Mouse (Mus musculus): ENCODE measurements around the gene Hspa2. TPM values are rescaled to one million over a fixed set of nuclear protein-coding genes. Genes with fewer than 3 reads are reported as not detected.

Gene Hspa2
- polyA plus RNA-seq, 1 experiment from 2014 or later, result 5.0 TPM

- 20% methylated on average over 7 of the region's 7 CpGs for WGBS (ENCODE audit: missing documents)
- no peaks in the 10 kb centered on the region for H3K36me3 ChIP-seq (ENCODE audit: inconsistent target)
- H3K27ac ChIP-seq, result peak overlapping the region; percentile 75
- peaks cover 76% of the 10 kb centered on the region for H3K79me2 ChIP-seq (ENCODE audit: inconsistent target)
- H3K4me3 ChIP-seq (ENCODE audit: inconsistent target), result peak overlapping the region; percentile 73
Observed at GRCm38 (mm10) chr12:76372046-76372445, 31.9 kb upstream of the Hspa2 start.

DNA sequence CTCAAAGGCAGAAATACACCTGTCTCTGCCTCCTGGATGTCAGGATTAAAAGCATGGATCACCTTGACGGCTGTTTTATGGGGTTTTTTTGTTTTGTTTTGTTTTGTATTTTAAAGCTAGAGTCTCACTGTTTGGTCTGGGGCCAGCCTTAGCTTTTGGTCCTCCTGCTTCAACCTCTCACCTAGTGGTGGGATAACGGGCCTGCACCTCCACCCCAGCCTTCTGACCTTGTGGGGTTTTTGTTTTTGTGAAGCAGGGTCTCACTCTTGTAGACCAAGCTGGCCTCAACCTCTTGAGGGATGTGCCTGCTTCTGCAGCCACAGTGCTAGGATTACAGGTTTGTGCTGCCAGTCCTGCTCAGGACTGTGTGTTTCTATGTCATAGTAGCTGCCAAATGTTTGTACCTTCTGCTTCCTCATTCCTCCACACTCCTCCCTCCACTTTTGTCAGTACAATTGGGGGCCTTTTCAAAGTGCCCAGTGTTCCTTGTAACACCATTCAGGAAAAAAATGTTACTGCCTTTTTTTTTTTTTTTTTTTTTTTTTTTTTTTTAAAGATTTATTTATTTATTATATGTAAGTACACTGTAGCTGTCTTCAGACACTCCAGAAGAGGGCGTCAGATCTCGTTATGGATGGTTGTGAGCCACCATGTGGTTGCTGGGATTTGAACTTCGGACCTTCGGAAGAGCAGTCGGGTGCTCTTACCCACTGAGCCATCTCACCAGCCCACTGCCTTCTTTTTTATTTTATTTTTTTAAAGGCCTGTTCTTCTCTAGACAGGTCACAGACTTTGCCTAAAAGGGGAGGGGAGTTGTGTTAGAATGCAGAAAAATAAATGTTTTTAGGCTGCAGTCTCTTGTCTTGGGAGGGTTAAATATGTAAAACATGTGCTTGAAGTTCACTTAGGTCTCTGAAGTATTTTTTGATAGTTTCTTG lies 30.8 kb upstream of the Hspa2 start:
- no peak overlapping the region for H3K27ac ChIP-seq

DNA sequence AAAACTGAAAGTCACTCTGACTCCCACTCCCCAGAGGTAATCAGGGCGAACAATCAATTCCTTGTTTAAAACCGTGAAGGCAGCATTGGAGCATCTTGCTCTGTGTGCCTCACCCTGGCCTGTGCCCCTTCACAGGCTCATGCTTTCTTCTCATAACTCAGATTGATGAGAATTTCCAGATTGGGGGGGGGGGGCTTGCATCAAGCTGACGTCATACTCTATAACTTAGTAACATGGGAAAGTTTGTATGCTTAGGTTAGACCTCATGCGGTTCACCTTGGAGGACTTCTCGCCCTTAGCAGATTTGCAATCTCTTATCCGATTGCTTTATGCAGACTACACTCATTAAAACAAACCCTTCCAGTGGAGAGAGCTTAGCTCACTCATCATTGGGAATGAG lies 30.0 kb upstream of the Hspa2 start:
- Histone ChIP-seq H3K4me3 (ENCODE audit: inconsistent target) (no peak overlapping the region), H3K36me3 (ENCODE audit: inconsistent target) (no peaks in the 10 kb centered on the region), H3K79me2 (ENCODE audit: inconsistent target) (peaks cover 77% of the 10 kb centered on the region), H3K27ac (no peak overlapping the region)
- 92% methylated on average over 6 of the region's 6 CpGs for WGBS (ENCODE audit: missing documents)

More for the DNA sequence above, 30.8 kb upstream of the Hspa2 start:
- H3K79me2 ChIP-seq (ENCODE audit: inconsistent target), result peaks cover 76% of the 10 kb centered on the region
- WGBS (ENCODE audit: missing documents), result 86% methylated on average over 5 of the region's 7 CpGs
- no peak overlapping the region for H3K4me3 ChIP-seq (ENCODE audit: inconsistent target)
- H3K36me3 ChIP-seq (ENCODE audit: inconsistent target), result no peaks in the 10 kb centered on the region

- Histone ChIP-seq H3K4me3 (ENCODE audit: inconsistent target) (no peak overlapping the region), H3K27ac (no peak overlapping the region), H3K79me2 (ENCODE audit: inconsistent target) (peaks cover 87% of the 10 kb centered on the region), H3K36me3 (ENCODE audit: inconsistent target) (no peaks in the 10 kb centered on the region)
- 96% methylated on average over 3 of the region's 4 CpGs for WGBS (ENCODE audit: missing documents)
Observed at GRCm38 (mm10) chr12:76374911-76375310, 29.1 kb upstream of the Hspa2 start.

DNA sequence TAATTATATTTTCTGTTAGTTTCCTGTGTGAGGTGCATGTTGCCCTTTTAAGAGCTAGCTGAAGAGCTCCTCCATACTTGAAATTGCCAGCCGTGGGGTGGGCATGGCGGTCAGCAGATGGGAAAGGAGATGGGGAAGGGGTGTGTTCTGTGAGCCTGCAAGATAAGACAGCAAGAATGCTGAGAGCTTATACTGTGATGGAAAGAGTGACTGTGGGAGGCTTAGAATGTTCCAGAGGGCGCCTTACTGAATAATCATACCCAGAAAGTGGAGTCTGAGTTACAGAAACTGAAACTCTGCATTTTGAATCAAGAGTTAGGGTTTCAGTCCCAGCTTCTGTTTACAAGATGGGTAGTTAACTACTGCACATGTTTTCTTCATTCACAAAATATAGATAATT lies 28.5 kb upstream of the Hspa2 start:
- Histone ChIP-seq H3K4me3 (ENCODE audit: inconsistent target) (no peak overlapping the region), H3K27ac (no peak overlapping the region), H3K79me2 (ENCODE audit: inconsistent target) (peaks cover 93% of the 10 kb centered on the region), H3K36me3 (ENCODE audit: inconsistent target) (no peaks in the 10 kb centered on the region)
- WGBS (ENCODE audit: missing documents), result 82% methylated on average over 3 of the region's 3 CpGs

DNA sequence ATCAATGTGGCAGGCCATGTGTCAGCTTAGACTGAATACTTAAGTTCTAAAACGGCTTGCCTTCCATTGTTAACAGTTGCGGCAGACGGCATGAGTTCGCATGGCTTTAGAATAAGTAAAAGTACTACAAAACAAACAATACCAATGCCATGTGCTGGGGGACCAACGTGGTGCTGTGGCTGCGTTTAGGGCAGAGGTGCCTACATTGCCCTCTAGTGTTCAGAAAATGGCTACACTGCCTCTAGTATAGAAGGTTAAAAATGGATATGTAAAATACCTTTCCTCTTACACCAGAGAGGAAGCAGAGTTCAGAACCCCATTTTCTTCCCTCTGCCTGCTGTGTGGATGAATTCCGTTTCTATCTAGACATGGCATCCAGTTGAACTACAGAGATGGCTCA lies 27.3 kb upstream of the Hspa2 start:
- no peak overlapping the region for H3K4me3 ChIP-seq (ENCODE audit: inconsistent target)
- 29% methylated on average over 7 of the region's 7 CpGs for WGBS (ENCODE audit: missing documents)
- H3K36me3 ChIP-seq (ENCODE audit: inconsistent target), result no peaks in the 10 kb centered on the region
- H3K79me2 ChIP-seq (ENCODE audit: inconsistent target), result peaks cover 100% of the 10 kb centered on the region
- peak overlapping the region; percentile 25; the same call in 1 of the 2 replicates for H3K27ac ChIP-seq

DNA sequence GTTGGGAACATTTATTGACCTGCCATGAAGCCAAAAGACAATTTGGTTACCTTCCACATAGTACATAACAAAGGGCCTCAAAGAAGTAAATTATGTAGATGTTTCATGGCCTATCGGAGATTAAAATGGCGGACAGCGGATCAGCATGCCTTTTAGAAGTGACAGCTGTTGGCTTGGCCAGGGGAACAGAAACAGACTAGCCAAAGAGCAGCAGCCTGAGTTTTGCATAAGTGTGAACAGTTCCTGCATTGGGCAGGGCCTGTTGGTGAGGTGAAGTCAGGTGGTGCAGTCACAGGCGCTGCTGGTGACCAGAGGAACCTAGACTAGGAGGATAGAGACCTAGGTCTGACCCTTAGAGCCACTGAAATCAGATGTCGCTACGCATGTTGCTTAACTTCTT lies 26.9 kb upstream of the Hspa2 start:
- 74% methylated on average over 6 of the region's 6 CpGs for WGBS (ENCODE audit: missing documents)
- peak overlapping the region; percentile 25 for H3K27ac ChIP-seq
- no peak overlapping the region for H3K4me3 ChIP-seq (ENCODE audit: inconsistent target)
- peaks cover 100% of the 10 kb centered on the region for H3K79me2 ChIP-seq (ENCODE audit: inconsistent target)
- H3K36me3 ChIP-seq (ENCODE audit: inconsistent target), result no peaks in the 10 kb centered on the region

DNA sequence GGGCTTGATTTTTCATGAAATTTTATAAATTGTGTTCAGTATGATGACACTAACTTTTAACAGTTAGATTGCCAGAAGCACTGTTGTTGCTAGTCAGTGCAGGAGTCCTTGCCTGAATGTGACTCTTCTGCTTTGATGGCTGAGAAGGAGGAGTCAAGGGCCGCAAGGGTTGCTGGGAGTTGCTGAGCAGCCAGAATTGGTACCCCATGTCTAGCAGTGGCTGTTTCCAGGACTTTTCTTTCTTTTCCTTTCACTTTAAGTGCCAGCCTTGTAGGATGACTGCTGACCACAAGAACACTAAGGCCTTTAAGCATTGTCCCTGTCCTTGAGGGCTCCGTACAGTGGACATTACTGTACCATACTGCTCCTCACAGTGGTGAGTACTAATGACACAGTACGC lies 26.2 kb upstream of the Hspa2 start:
- Histone ChIP-seq H3K4me3 (ENCODE audit: inconsistent target) (no peak overlapping the region), H3K36me3 (ENCODE audit: inconsistent target) (no peaks in the 10 kb centered on the region), H3K79me2 (ENCODE audit: inconsistent target) (peaks cover 100% of the 10 kb centered on the region), H3K27ac (peak overlapping the region; percentile 25)
- 78% methylated on average over 2 of the region's 3 CpGs for WGBS (ENCODE audit: missing documents)

DNA sequence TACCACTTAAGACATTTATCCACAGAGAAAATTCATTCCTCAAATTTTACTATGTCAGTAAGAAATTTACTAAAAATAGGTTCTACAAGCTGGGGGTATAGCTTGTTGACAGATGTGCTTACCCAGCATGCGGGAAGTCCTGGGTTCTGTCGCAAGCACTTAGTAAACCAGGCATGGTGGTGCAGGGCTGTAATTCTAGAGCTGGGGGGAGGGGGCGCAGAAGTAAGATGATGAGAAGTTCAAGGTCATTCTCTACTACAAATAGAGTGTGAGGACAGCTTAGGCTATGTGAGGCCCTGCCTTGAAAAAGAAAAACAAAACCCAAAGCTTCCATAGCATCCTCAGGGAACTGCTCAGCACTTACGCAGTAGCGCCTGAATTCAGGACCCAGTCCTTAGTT lies 25.4 kb upstream of the Hspa2 start:
- WGBS (ENCODE audit: missing documents), result 77% methylated on average over 5 of the region's 5 CpGs
- peaks cover 100% of the 10 kb centered on the region for H3K79me2 ChIP-seq (ENCODE audit: inconsistent target)
- H3K36me3 ChIP-seq (ENCODE audit: inconsistent target), result no peaks in the 10 kb centered on the region
- H3K27ac ChIP-seq, result peak overlapping the region; percentile 25; the same call in 1 of the 2 replicates
- no peak overlapping the region for H3K4me3 ChIP-seq (ENCODE audit: inconsistent target)

DNA sequence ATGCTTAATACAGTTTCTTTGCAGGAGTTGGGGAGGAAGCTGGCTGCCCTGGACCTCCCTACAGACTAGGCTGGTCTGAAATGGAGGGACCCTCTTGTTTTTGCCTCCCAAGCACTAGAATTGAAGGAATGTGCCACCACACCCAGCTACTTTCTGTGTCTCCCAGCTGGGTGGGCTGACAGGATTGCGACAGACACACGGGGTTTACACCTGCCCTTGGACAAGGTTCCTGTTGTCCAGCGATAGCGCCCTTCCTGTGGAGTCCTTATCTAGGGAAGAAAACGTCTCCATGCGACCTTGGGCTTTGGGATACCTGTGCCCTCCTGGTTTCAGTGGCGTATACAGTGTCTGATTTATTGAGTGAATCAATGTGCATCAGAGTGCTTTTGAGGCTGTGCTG lies 23.8 kb upstream of the Hspa2 start:
- peaks cover 4% of the 10 kb centered on the region; the same call in 1 of the 2 replicates for H3K36me3 ChIP-seq (ENCODE audit: inconsistent target)
- no peak overlapping the region for H3K27ac ChIP-seq
- 84% methylated on average over 7 of the region's 7 CpGs for WGBS (ENCODE audit: missing documents)
- no peak overlapping the region for H3K4me3 ChIP-seq (ENCODE audit: inconsistent target)
- peaks cover 100% of the 10 kb centered on the region for H3K79me2 ChIP-seq (ENCODE audit: inconsistent target)

DNA sequence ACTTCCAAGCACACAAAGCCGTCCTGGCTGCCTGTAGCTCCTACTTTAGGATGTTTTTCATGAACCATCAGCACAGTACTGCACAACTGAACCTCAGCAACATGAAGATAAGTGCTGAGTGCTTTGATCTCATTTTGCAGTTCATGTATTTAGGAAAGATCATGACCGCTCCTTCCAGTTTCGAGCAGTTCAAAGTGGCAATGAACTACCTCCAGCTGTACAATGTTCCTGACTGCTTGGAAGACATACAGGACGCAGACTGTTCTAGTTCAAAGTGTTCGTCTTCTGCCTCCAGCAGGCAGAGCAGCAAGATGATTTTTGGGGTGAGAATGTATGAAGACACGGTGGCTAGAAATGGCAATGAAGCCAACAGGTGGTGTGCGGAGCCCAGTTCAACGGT lies 18.6 kb upstream of the Hspa2 start:
- no peak overlapping the region for H3K27ac ChIP-seq
- H3K79me2 ChIP-seq (ENCODE audit: inconsistent target), result peaks cover 95% of the 10 kb centered on the region
- 98% methylated on average over 8 of the region's 8 CpGs for WGBS (ENCODE audit: missing documents)
- H3K36me3 ChIP-seq (ENCODE audit: inconsistent target), result peaks cover 16% of the 10 kb centered on the region; the same call in 1 of the 2 replicates
- no peak overlapping the region for H3K4me3 ChIP-seq (ENCODE audit: inconsistent target)

- WGBS (ENCODE audit: missing documents), result 82% methylated on average over 11 of the region's 11 CpGs
Observed at GRCm38 (mm10) chr12:76388794-76389193, 15.2 kb upstream of the Hspa2 start.

DNA sequence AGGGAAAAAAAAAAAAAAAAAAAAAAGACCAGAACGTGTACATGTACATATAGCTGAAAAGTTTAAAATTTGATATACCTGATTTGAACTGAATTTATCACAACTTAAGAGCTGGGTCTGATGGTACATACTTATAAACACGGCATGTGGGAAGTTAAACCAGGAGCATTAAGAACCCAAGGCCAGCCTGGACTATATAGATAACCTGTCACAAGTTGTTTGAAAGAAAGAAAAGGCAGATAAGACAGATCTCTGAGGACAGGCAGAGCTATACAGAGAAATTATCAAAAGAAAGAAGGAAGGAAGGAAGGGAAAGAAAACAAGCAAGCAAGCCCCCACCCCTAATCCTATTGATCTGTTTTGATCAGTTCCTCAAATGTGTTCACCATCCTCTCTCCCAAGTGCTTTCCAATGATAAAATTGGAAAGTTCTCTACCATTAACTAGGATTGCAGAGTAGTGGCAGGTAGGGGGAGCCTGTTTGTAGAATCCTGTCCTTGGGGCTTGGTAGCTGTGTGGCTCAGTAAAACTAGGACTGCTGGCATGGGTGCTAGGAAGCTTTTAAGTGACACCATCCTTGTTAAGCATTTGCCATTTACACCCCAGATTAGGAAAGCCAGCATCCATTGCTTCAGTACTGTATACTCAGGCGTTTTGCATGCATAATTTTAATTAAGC lies 12.2 kb upstream of the Hspa2 start:
- no peak overlapping the region for H3K4me3 ChIP-seq (ENCODE audit: inconsistent target)
- no peak overlapping the region for H3K27ac ChIP-seq
- peaks cover 33% of the 10 kb centered on the region; the same call in 1 of the 2 replicates for H3K79me2 ChIP-seq (ENCODE audit: inconsistent target)
- no peaks in the 10 kb centered on the region; the same call in 1 of the 2 replicates for H3K36me3 ChIP-seq (ENCODE audit: inconsistent target)
- 89% methylated on average over 3 of the region's 3 CpGs for WGBS (ENCODE audit: missing documents)

More at GRCm38 (mm10) chr12:76388794-76389193, 15.2 kb upstream of the Hspa2 start:
- Histone ChIP-seq H3K27ac (no peak overlapping the region), H3K79me2 (ENCODE audit: inconsistent target) (peaks cover 62% of the 10 kb centered on the region), H3K4me3 (ENCODE audit: inconsistent target) (no peak overlapping the region), H3K36me3 (ENCODE audit: inconsistent target) (peaks cover 16% of the 10 kb centered on the region; the same call in 1 of the 2 replicates)

- 61% methylated on average over 5 of the region's 5 CpGs for WGBS (ENCODE audit: missing documents)
- Histone ChIP-seq H3K27ac (no peak overlapping the region), H3K4me3 (ENCODE audit: inconsistent target) (no peak overlapping the region)
Observed at GRCm38 (mm10) chr12:76392979-76393378, 11.0 kb upstream of the Hspa2 start.

GRCm38 (mm10) chr12:76397281-76397680 lies 6.7 kb upstream of the Hspa2 start:
- Histone ChIP-seq H3K4me3 (ENCODE audit: inconsistent target) (no peak overlapping the region), H3K27ac (no peak overlapping the region), H3K36me3 (ENCODE audit: inconsistent target) (no peaks in the 10 kb centered on the region), H3K79me2 (ENCODE audit: inconsistent target) (no peaks in the 10 kb centered on the region)
- WGBS (ENCODE audit: missing documents), result 97% methylated on average over 5 of the region's 5 CpGs

More at GRCm38 (mm10) chr12:76392979-76393378, 11.0 kb upstream of the Hspa2 start:
- no peaks in the 10 kb centered on the region for H3K36me3 ChIP-seq (ENCODE audit: inconsistent target)
- peaks cover 21% of the 10 kb centered on the region; the same call in 1 of the 2 replicates for H3K79me2 ChIP-seq (ENCODE audit: inconsistent target)

Data from macrophage (primary cell).